Mouse (Mus musculus) lung, embryonic 14.5 days (tissue): ENCODE measurements at regions not wholly inside any gene's neighbourhood (a gene's known extent, or its start where the extent isn't known, plus 50 kb on each side); places are given as distances from the start of the nearest gene placed in this dataset.

Source experiments
- ATAC-seq: fragments of 200-750 bp; cut with Nextera tagmentation; 2 replicates; pipeline ENCODE4 v1.8.0; 2017; ENCODE audit warnings: mild to moderate bottlenecking, moderate TSS enrichment, moderate library complexity; ENCODE audit not compliant: insufficient read depth
- DNase-seq: peaks from one replicate; pipeline ENCODE4 v3.0.0-alpha.2; 2015
- H3K27ac ChIP-seq: fragments of 300-500 bp; sonication (generic); 2 replicates; pipeline ENCODE4 v1.5.1; 2014; ENCODE audit warnings: low read depth, mild to moderate bottlenecking, moderate library complexity
- H3K27me3 ChIP-seq: fragments of 300-500 bp; sonication (generic); 2 replicates; pipeline ENCODE4 v1.6.1; 2014; ENCODE audit warnings: low read length, control low read depth; ENCODE audit not compliant: insufficient read depth
- H3K36me3 ChIP-seq: fragments of 300-500 bp; sonication (generic); 2 replicates; pipeline ENCODE4 v1.6.1; 2014; ENCODE audit warnings: control low read depth; ENCODE audit not compliant: insufficient read depth
- H3K4me1 ChIP-seq: fragments of 300-500 bp; sonication (generic); 2 replicates; pipeline ENCODE4 v1.6.1; 2014; ENCODE audit warnings: antibody characterized with exemption, control low read depth; ENCODE audit not compliant: insufficient read depth
- H3K4me2 ChIP-seq: fragments of 300-500 bp; sonication (generic); 2 replicates; pipeline ENCODE4 v1.6.1; 2014; ENCODE audit warnings: mild to moderate bottlenecking
- H3K4me3 ChIP-seq: fragments of 300-500 bp; sonication (generic); 2 replicates; pipeline ENCODE4 v1.5.1; 2014; ENCODE audit warnings: low read depth, low read length
- H3K9ac ChIP-seq: fragments of 300-500 bp; sonication (generic); 2 replicates; pipeline ENCODE4 v1.6.1; 2014
- H3K9me3 ChIP-seq: fragments of 300-500 bp; sonication (generic); 2 replicates; pipeline ENCODE4 v1.6.1; 2016; ENCODE audit warnings: low read depth, low read length, control low read depth
- CTCF ChIP-seq: IDR thresholded peaks from 2 replicates; pipeline ENCODE4 v1.5.1; 2016; ENCODE audit warnings: antibody characterized with exemption, low read depth
- WGBS: fragments of 180-500 bp; shearing (Covaris S2); extraction: QIAGEN DNeasy Blood & Tissue Kit; methylation state at CpG from one replicate; pipeline ENCODE4 v1.1.7; 2014; 5-methylcytosine and 5-hydroxymethylcytosine counted together

- H3K27me3 ChIP-seq = no peaks in the 10 kb centered on the region
Observed at GRCm38 (mm10) chr8:82265745-82266144, 137.3 kb downstream of the Il15 start.

GRCm38 (mm10) chr8:82262196-82262595 is 140.8 kb downstream of the Il15 start:
- no peak overlapping the region for H3K27ac ChIP-seq
- DNase-seq (no peak), ATAC-seq (no peak)
- no peak for TF ChIP-seq CTCF
- no peaks in the 10 kb centered on the region for H3K9me3 ChIP-seq
- 47% methylated on average over 4 of the region's 4 CpGs for WGBS
- H3K36me3 ChIP-seq = no peaks in the 10 kb centered on the region
- no peak overlapping the region for H3K4me2 ChIP-seq
- H3K4me3 ChIP-seq = no peak overlapping the region
- H3K4me1 ChIP-seq = no peaks in the 10 kb centered on the region
- H3K9ac ChIP-seq = no peak overlapping the region
- H3K27me3 ChIP-seq = no peaks in the 10 kb centered on the region

More at GRCm38 (mm10) chr8:82265745-82266144, 137.3 kb downstream of the Il15 start:
- Histone ChIP-seq H3K27ac (no peak overlapping the region), H3K4me3 (no peak overlapping the region), H3K4me1 (no peaks in the 10 kb centered on the region), H3K4me2 (no peak overlapping the region), H3K9me3 (no peaks in the 10 kb centered on the region), H3K9ac (no peak overlapping the region), H3K36me3 (no peaks in the 10 kb centered on the region)
- DNase-seq (no peak), ATAC-seq (no peak)
- TF ChIP-seq CTCF = no peak
- WGBS = 73% methylated on average over 3 of the region's 3 CpGs

GRCm38 (mm10) chr8:82260613-82261012 is 142.4 kb downstream of the Il15 start:
- WGBS = 59% methylated on average over 1 of the region's 1 CpGs
- Histone ChIP-seq H3K4me1 (no peaks in the 10 kb centered on the region), H3K27me3 (no peaks in the 10 kb centered on the region), H3K4me3 (no peak overlapping the region), H3K9me3 (no peaks in the 10 kb centered on the region), H3K9ac (no peak overlapping the region), H3K27ac (no peak overlapping the region), H3K4me2 (no peak overlapping the region), H3K36me3 (no peaks in the 10 kb centered on the region)
- DNase-seq = no peak
- no peak for TF ChIP-seq CTCF
- ATAC-seq = no peak

GRCm38 (mm10) chr8:82255815-82256214 is 147.2 kb downstream of the Il15 start:
- no peak for DNase-seq
- no peaks in the 10 kb centered on the region for H3K27me3 ChIP-seq
- H3K9me3 ChIP-seq = no peaks in the 10 kb centered on the region
- no peak overlapping the region for H3K4me2 ChIP-seq
- 57% methylated on average over 2 of the region's 2 CpGs for WGBS
- no peaks in the 10 kb centered on the region for H3K36me3 ChIP-seq
- no peaks in the 10 kb centered on the region for H3K4me1 ChIP-seq
- TF ChIP-seq CTCF = no peak
- H3K9ac ChIP-seq = no peak overlapping the region
- ATAC-seq = no peak
- no peak overlapping the region for H3K27ac ChIP-seq
- no peak overlapping the region for H3K4me3 ChIP-seq

GRCm38 (mm10) chr8:82252406-82252805 is 150.6 kb downstream of the Il15 start:
- Histone ChIP-seq H3K36me3 (no peaks in the 10 kb centered on the region), H3K4me2 (no peak overlapping the region), H3K27ac (no peak overlapping the region), H3K4me1 (no peaks in the 10 kb centered on the region), H3K9me3 (no peaks in the 10 kb centered on the region), H3K4me3 (no peak overlapping the region), H3K27me3 (no peaks in the 10 kb centered on the region), H3K9ac (no peak overlapping the region)
- TF ChIP-seq CTCF = no peak
- no peak for DNase-seq
- no peak for ATAC-seq

GRCm38 (mm10) chr8:82249841-82250577 is 153.0 kb downstream of the Il15 start:
- no peaks in the 10 kb centered on the region for H3K27me3 ChIP-seq
- H3K4me3 ChIP-seq = no peak overlapping the region
- TF ChIP-seq CTCF = no peak
- no peak overlapping the region for H3K4me2 ChIP-seq
- H3K9me3 ChIP-seq = no peaks in the 10 kb centered on the region
- ATAC-seq (no peak), DNase-seq (no peak)
- H3K36me3 ChIP-seq = no peaks in the 10 kb centered on the region
- no peak overlapping the region for H3K9ac ChIP-seq
- no peaks in the 10 kb centered on the region for H3K4me1 ChIP-seq
- WGBS = 81% methylated on average over 3 of the region's 3 CpGs
- H3K27ac ChIP-seq = no peak overlapping the region

GRCm38 (mm10) chr8:82244076-82244475 is 158.9 kb downstream of the Il15 start:
- no peak for ATAC-seq
- WGBS = 61% methylated on average over 2 of the region's 2 CpGs
- TF ChIP-seq CTCF = no peak
- no peak overlapping the region for H3K27ac ChIP-seq
- no peak overlapping the region for H3K4me3 ChIP-seq
- no peaks in the 10 kb centered on the region for H3K36me3 ChIP-seq
- no peak overlapping the region for H3K4me2 ChIP-seq
- no peaks in the 10 kb centered on the region for H3K27me3 ChIP-seq
- H3K9ac ChIP-seq = no peak overlapping the region
- no peaks in the 10 kb centered on the region for H3K9me3 ChIP-seq
- no peak for DNase-seq
- no peaks in the 10 kb centered on the region for H3K4me1 ChIP-seq
